Mouse (Mus musculus) G1E (cell line): ENCODE data around the gene Eif5a2. TPM values are rescaled to one million over a fixed set of nuclear protein-coding genes. Genes with fewer than 3 reads are reported as not detected.

Experiments used
- ATAC-seq: 2 replicates; pipeline ENCODE4 v1.8.0; 2016; ENCODE audit warnings: mild to moderate bottlenecking; ENCODE audit not compliant: insufficient number of reproducible peaks, poor library complexity, low FRiP score, severe bottlenecking; ENCODE audit errors: extremely low read depth
- DNase-seq: peaks from one replicate; pipeline ENCODE4 v3.0.0; 2012; ENCODE audit warnings: low spot score
- H3K27me3 ChIP-seq: 2 replicates; pipeline ENCODE4 v1.6.1; 2012; ENCODE audit warnings: mild to moderate bottlenecking, low read length, inconsistent platforms; ENCODE audit not compliant: insufficient read depth
- H3K36me3 ChIP-seq: replicated peaks from 2 replicates; pipeline ENCODE3; 2012; ENCODE audit warnings: mild to moderate bottlenecking, inconsistent platforms
- H3K4me1 ChIP-seq: 2 replicates; pipeline ENCODE4 v1.6.1; 2012; ENCODE audit warnings: low read depth, low read length, inconsistent platforms, mixed read lengths; ENCODE audit not compliant: insufficient read depth
- H3K4me3 ChIP-seq: 2 replicates; pipeline ENCODE4 v1.5.1; 2012; ENCODE audit warnings: low read depth, mild to moderate bottlenecking, inconsistent platforms, low read length, moderate library complexity, mixed read lengths
- H3K9me3 ChIP-seq: replicated peaks from 2 replicates; pipeline ENCODE4 v1.6.1; 2012; ENCODE audit warnings: inconsistent platforms
- CTCF ChIP-seq: IDR thresholded peaks from 2 replicates; pipeline ENCODE4 v1.5.1; 2012; ENCODE audit warnings: low read depth, low read length, inconsistent platforms, mixed read lengths
- GATA1 ChIP-seq: IDR thresholded peaks from 2 replicates; pipeline ENCODE4 v1.6.1; 2012; ENCODE audit warnings: borderline replicate concordance, low read length, inconsistent platforms, mixed read lengths
- GATA2 ChIP-seq: IDR thresholded peaks from 2 replicates; pipeline ENCODE4 v1.6.1; 2012; ENCODE audit warnings: low read depth, low read length, inconsistent platforms, borderline replicate concordance
- POLR2AphosphoS5 ChIP-seq: IDR thresholded peaks from 2 replicates; pipeline ENCODE4 v1.6.1; 2012; ENCODE audit warnings: low read depth, low read length, inconsistent platforms; ENCODE audit not compliant: insufficient replicate concordance
- TAL1 ChIP-seq: conservative IDR thresholded peaks from 2 replicates; pipeline ENCODE4 v1.6.1; 2012; ENCODE audit warnings: low read depth, low read length, inconsistent platforms, mixed read lengths
- polyA plus RNA-seq: library from polyadenylated mRNA; stranded (reverse); fragments of >175 nt; gene quantifications from 2 replicates; pipeline ENCODE4 v1.2.3, GENCODE M21; 2012
- total RNA-seq, 2 experiments: library from RNA; stranded (forward) in 1 of 2; stranded (reverse) in 1 of 2; fragments of 200-1000 nt in 1 of 2; fragments of >200 nt in 1 of 2; fragmentation: Nextera tagmentation in 1 of 2; gene quantifications; 2 replicates each; pipeline ENCODE4 v1.2.3; 2014 to 2017

Gene Eif5a2
- total and polyA plus RNA-seq, 3 experiments, result 2.2 to 56.1 (median 37.7) TPM

GRCm38 (mm10) chr3:28775361-28775760 lies 5.7 kb upstream of the Eif5a2 start:
- TF ChIP-seq CTCF, result no peak
- peak; percentile 88 for TF ChIP-seq TAL1
- TF ChIP-seq GATA2, result no peak
- peak; percentile 34 for DNase-seq
- Histone ChIP-seq H3K4me1 (peaks cover 53% of the 10 kb centered on the region), H3K27me3 (no peaks in the 10 kb centered on the region), H3K9me3 (no peaks in the 10 kb centered on the region), H3K36me3 (no peaks in the 10 kb centered on the region), H3K4me3 (peak overlapping the region; percentile 66; the same call in 1 of the 2 replicates)
- ATAC-seq, result peak; percentile 65

GRCm38 (mm10) chr3:28775958-28776357 lies 5.1 kb upstream of the Eif5a2 start:
- H3K9me3 ChIP-seq, result peaks cover 4% of the 10 kb centered on the region; the same call in 1 of the 2 replicates
- DNase-seq (peak; percentile 49), ATAC-seq (peak; percentile 79)
- H3K4me3 ChIP-seq, result peak overlapping the region; percentile 66; the same call in 1 of the 2 replicates
- no peaks in the 10 kb centered on the region for H3K36me3 ChIP-seq
- H3K27me3 ChIP-seq, result no peaks in the 10 kb centered on the region
- peaks cover 59% of the 10 kb centered on the region for H3K4me1 ChIP-seq
- TF ChIP-seq POLR2AphosphoS5, result no peak
- TF ChIP-seq TAL1, result peak; percentile 89

GRCm38 (mm10) chr3:28776491-28776890 lies 4.6 kb upstream of the Eif5a2 start:
- no peaks in the 10 kb centered on the region for H3K36me3 ChIP-seq
- ATAC-seq (peak; percentile 35), DNase-seq (peak; percentile 27)
- peak overlapping the region; percentile 45; the same call in 1 of the 2 replicates for H3K4me3 ChIP-seq
- H3K4me1 ChIP-seq, result peaks cover 61% of the 10 kb centered on the region
- H3K27me3 ChIP-seq, result no peaks in the 10 kb centered on the region
- peaks cover 4% of the 10 kb centered on the region; the same call in 1 of the 2 replicates for H3K9me3 ChIP-seq
- TF ChIP-seq TAL1 (peak; percentile 51), POLR2AphosphoS5 (no peak)

DNA sequence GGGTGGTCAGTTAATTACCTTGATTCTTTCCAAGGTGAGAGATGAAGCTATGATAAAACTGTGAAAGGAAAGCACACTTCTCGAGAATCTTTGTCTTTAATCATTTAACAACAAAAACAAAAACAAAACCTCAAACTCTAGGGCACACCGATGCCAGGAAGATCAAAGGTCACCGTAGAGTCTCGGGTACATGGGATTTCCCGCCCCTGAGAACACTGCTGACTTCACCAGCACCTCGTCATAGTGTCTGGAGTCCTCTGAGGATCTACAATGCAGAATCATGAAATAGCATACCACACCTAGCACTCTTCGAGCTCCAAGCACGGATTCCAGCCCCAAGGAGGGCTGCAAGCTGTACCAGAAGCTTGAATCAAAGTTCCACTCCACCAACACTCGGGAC lies 565 bp upstream of the Eif5a2 start:
- Histone ChIP-seq H3K4me1 (peaks cover 77% of the 10 kb centered on the region), H3K4me3 (peak overlapping the region; percentile 97; the same call in 1 of the 2 replicates), H3K36me3 (peaks cover 19% of the 10 kb centered on the region), H3K27me3 (no peaks in the 10 kb centered on the region), H3K9me3 (peaks cover 4% of the 10 kb centered on the region; the same call in 1 of the 2 replicates)
- ATAC-seq, result no peak
- TF ChIP-seq GATA2 (no peak), GATA1 (no peak), TAL1 (no peak), CTCF (no peak), POLR2AphosphoS5 (no peak)
- no peak for DNase-seq

- Histone ChIP-seq H3K9me3 (peaks cover 4% of the 10 kb centered on the region; the same call in 1 of the 2 replicates), H3K36me3 (peaks cover 28% of the 10 kb centered on the region), H3K27me3 (no peaks in the 10 kb centered on the region), H3K4me1 (peaks cover 77% of the 10 kb centered on the region), H3K4me3 (peak overlapping the region; percentile 97)
- TF ChIP-seq GATA2, result no peak
- no peak for TF ChIP-seq CTCF
- no peak for TF ChIP-seq TAL1
- TF ChIP-seq GATA1, result no peak
- TF ChIP-seq POLR2AphosphoS5, result no peak
- DNase-seq (no peak), ATAC-seq (no peak)
These were observed 346 bp downstream of the Eif5a2 start for GRCm38 (mm10) chr3:28781422-28781821.

- ATAC-seq (no peak), DNase-seq (no peak)
- H3K4me1 ChIP-seq, result peaks cover 79% of the 10 kb centered on the region
- peak overlapping the region; percentile 97 for H3K4me3 ChIP-seq
- peaks cover 32% of the 10 kb centered on the region for H3K36me3 ChIP-seq
- H3K27me3 ChIP-seq, result no peaks in the 10 kb centered on the region
- TF ChIP-seq POLR2AphosphoS5 (no peak), CTCF (no peak), GATA2 (no peak), GATA1 (no peak), TAL1 (no peak)
- H3K9me3 ChIP-seq, result peaks cover 4% of the 10 kb centered on the region; the same call in 1 of the 2 replicates
These were observed 772 bp downstream of the Eif5a2 start for GRCm38 (mm10) chr3:28781848-28782247.

- TF ChIP-seq GATA1, result no peak
- TF ChIP-seq GATA2, result no peak
- no peak for TF ChIP-seq CTCF
- no peak for TF ChIP-seq POLR2AphosphoS5
- no peak for TF ChIP-seq TAL1
- H3K27me3 ChIP-seq, result no peaks in the 10 kb centered on the region
- no peak for ATAC-seq
These were observed 3.1 kb downstream of the Eif5a2 start for GRCm38 (mm10) chr3:28784176-28784575.

More at GRCm38 (mm10) chr3:28784176-28784575, 3.1 kb downstream of the Eif5a2 start:
- Histone ChIP-seq H3K4me3 (no peak overlapping the region), H3K36me3 (peaks cover 48% of the 10 kb centered on the region), H3K4me1 (peaks cover 70% of the 10 kb centered on the region), H3K9me3 (peaks cover 4% of the 10 kb centered on the region; the same call in 1 of the 2 replicates)
- DNase-seq, result no peak
